Mouse (Mus musculus) liver, postnatal 0 days (tissue): Measurements from ENCODE around the gene Tmem126b.

Experiments used
- CTCF ChIP-seq: sonication (generic); IDR thresholded peaks from 2 replicates; pipeline ENCODE4 v1.5.1; 2016; ENCODE audit warnings: antibody characterized with exemption, low read depth
- EP300 ChIP-seq: IDR thresholded peaks from 2 replicates; pipeline ENCODE4 v1.6.1; 2016; ENCODE audit warnings: antibody characterized with exemption, low read depth, mild to moderate bottlenecking

DNA sequence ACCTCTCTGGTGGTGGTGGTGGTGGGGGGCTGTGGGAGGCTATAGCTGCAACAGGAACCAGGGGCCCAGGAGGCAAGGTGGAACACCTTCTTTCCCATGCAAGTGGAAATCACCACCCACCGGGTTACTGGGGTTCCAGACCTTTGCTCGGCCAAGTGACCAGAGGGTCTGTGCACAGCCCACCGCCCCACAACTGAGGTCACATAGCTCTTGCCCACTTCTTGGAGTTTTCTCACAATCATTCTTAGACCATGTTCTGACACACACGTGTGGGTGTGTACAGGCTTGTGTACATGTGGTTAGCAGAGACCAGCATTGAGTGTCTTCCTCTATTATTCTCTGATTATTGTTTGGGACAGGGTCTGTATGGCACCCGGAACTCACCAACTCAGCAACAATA, 14.4 kb downstream of the Tmem126b start:
- TF ChIP-seq CTCF (no peak), EP300 (no peak)
